Mouse (Mus musculus): ENCODE results near the gene Ficd.

DNA sequence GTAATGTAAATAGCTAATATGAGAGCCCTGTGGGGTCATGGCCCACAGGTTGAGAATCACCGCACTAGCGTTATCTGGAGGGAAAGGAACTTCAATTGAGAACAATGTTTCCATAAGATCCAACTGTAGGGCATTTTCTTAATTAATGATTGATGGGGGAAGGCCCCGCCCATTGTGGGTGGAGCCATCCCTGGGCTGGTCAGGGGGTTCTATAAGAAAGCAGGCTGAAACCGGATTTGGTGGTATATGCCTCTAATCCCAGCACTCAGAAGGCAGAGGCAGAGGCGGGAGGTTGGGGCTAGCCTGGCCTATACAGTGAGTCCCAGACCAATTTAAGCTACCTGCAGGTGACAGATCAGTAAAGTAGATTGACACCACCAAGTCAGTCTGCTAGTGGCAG lies 1.2 kb upstream of the Ficd start:
- TF ChIP-seq CTCF (IDR thresholded peaks at IDR 0.05; ENCODE audit: extremely low read depth, insufficient read length, insufficient replicate concordance, low read depth, low read length) (no peak), POLR2A (IDR thresholded peaks at IDR 0.05; ENCODE audit: low read depth, low read length) (no peak)

All from small intestine, adult 2 months (tissue).